Mouse (Mus musculus): ENCODE results near the gene Nfatc3. TPM values are rescaled to one million over a fixed set of nuclear protein-coding genes. Genes with fewer than 3 reads are reported as not detected.

The Nfatc3 gene
- polyA plus RNA-seq, 1 experiment from 2014 or later, result 5.3 TPM

DNA sequence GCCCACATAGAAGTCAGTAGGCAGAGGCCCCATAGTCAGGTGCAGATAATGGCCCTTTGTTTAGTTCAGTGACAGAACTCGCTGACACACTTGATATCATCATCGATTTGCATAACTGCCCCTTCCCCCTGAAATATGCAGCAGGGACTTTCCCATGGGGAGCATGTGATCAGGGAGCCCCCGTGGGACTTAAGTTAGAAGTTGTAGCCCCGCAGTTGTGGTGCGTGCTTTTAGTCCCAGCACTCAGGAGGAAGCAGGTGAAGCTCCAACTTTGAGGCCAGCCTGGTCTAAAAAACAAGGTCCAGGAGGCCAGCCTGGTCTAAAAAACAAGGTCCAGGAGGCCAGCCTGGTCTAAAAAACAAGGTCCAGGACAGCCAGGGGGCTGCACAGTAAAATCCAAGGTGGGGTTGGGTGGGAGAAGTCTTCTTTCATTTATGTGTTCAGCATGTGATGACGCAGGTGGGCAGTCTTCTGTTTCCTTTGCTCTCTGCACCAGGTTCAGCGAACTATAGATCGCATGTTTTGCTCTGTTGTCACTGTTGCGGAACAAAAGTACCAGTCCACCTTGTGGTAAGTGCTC is 6.0 kb upstream of the Nfatc3 start:
- no peak overlapping the region for H3K4me2 ChIP-seq (ENCODE audit: low read depth, low read length)
- H3K4me3 ChIP-seq (replicated peaks; ENCODE audit: low read length), result no peak overlapping the region
- no peak overlapping the region for H3K9ac ChIP-seq (ENCODE audit: low read length)
- 79% methylated on average over 9 of the region's 9 CpGs for WGBS
- H3K36me3 ChIP-seq (ENCODE audit: control insufficient read depth, insufficient read depth, low read length), result peaks cover 11% of the 10 kb centered on the region; the same call in 1 of the 2 replicates
- no peak for ATAC-seq (ENCODE audit: insufficient read depth, low FRiP score)
- no peaks in the 10 kb centered on the region for H3K9me3 ChIP-seq (replicated peaks; ENCODE audit: control insufficient read depth, low read length)
- peaks cover 7% of the 10 kb centered on the region; the same call in 1 of the 2 replicates for H3K4me1 ChIP-seq (ENCODE audit: control insufficient read depth, insufficient read depth, low read length)
- peak overlapping the region; percentile 14; the same call in 1 of the 2 replicates for H3K27ac ChIP-seq (ENCODE audit: low read length)
- no peaks in the 10 kb centered on the region for H3K27me3 ChIP-seq (ENCODE audit: control insufficient read depth, insufficient read depth, low read length)

DNA sequence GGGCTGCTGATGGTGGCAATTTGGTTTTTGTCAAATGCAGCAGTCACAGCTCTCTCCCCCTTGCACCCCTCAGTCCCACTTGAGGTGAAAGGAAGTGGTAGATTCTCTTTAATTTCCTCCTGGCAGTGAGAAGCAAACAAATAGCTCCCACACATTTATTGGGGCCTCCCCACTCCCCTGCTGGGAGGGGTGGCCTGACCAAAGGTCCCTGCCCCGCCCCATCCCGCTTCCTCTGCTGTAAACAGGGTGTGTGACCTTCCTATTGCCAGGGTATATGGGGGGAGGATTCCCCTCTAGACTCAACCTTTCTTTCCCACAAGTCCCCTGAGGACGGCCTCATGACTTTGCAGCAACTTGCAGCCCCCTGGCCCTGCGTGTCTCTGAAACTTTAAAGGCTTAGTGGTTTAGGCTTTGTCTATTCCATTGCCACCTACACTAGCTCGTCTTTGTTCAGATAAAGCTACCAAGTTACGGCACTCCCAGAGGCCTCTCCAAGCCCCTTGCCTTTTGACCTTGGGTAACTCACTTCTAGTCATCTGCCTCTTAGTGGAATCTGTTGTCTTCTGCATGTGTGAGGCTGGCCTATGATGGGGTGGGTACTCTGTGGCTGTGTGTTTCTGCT is 4.3 kb upstream of the Nfatc3 start:
- H3K27me3 ChIP-seq (ENCODE audit: control insufficient read depth, insufficient read depth, low read length), result no peaks in the 10 kb centered on the region
- H3K36me3 ChIP-seq (ENCODE audit: control insufficient read depth, insufficient read depth, low read length), result peaks cover 11% of the 10 kb centered on the region; the same call in 1 of the 2 replicates
- H3K4me1 ChIP-seq (ENCODE audit: control insufficient read depth, insufficient read depth, low read length), result peaks cover 16% of the 10 kb centered on the region
- WGBS, result 40% methylated on average over 6 of the region's 6 CpGs
- no peak overlapping the region for H3K9ac ChIP-seq (ENCODE audit: low read length)
- ATAC-seq (ENCODE audit: insufficient read depth, low FRiP score), result 0 out of 2 replicates have a peak, but pooled peaks have one; percentile 11
- peak overlapping the region; percentile 66 for H3K27ac ChIP-seq (ENCODE audit: low read length)
- H3K4me2 ChIP-seq (ENCODE audit: low read depth, low read length), result no peak overlapping the region
- no peak overlapping the region for H3K4me3 ChIP-seq (replicated peaks; ENCODE audit: low read length)
- H3K9me3 ChIP-seq (replicated peaks; ENCODE audit: control insufficient read depth, low read length), result no peaks in the 10 kb centered on the region

DNA sequence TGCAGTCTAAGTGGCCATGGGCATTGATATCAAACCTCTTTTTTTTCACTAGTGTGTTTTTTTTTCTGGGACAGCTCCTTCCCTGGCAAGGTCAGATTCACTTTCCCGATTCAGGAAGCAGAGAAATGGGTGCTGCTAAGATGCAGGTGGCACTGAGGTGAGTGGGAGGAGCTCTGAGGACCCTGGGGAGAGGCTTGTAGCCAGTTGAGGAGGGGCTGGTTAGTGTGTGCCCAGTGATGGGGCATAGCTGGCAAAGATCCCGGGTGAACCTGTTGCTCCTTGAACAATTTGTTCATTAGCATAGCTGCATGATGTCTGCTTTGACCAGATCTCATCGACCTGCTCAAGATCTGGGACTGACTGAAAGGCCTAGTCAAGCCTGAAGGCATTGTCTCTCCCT is 3.6 kb upstream of the Nfatc3 start:
- Histone ChIP-seq H3K4me2 (ENCODE audit: low read depth, low read length) (no peak overlapping the region), H3K9me3 (replicated peaks; ENCODE audit: control insufficient read depth, low read length) (no peaks in the 10 kb centered on the region), H3K9ac (ENCODE audit: low read length) (no peak overlapping the region), H3K4me1 (ENCODE audit: control insufficient read depth, insufficient read depth, low read length) (peaks cover 16% of the 10 kb centered on the region), H3K36me3 (ENCODE audit: control insufficient read depth, insufficient read depth, low read length) (peaks cover 10% of the 10 kb centered on the region; the same call in 1 of the 2 replicates), H3K27me3 (ENCODE audit: control insufficient read depth, insufficient read depth, low read length) (no peaks in the 10 kb centered on the region), H3K4me3 (replicated peaks; ENCODE audit: low read length) (no peak overlapping the region), H3K27ac (ENCODE audit: low read length) (peak overlapping the region; percentile 66)
- 68% methylated on average over 3 of the region's 3 CpGs for WGBS
- ATAC-seq (ENCODE audit: insufficient read depth, low FRiP score), result no peak

DNA sequence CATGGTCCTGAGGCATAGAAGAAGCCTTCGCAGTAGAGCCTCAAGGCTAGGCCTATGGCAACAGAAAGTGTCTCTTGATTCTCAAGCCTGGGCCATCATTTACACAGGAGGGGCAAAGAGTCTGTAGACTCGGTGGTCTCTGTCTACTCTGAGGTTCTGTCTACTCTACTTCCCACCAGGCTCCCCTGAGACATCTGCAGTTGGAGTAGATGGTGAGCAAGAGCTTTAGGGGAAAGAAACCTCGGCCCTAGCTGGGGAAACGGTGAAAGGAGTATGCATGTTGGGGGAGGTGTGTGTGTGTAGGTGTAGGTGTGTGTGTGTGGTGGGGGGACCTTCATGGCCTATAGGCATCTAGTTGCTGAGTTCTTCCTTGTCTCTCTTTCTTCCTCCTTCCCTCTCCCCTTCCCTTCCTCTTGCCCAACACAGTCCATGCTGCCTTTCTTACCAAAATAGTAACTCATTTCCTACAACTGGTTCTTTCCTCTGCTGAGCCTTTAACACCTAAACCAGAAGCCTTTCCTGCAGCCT is 2.1 kb upstream of the Nfatc3 start:
- Histone ChIP-seq H3K4me3 (replicated peaks; ENCODE audit: low read length) (no peak overlapping the region), H3K4me2 (ENCODE audit: low read depth, low read length) (no peak overlapping the region), H3K36me3 (ENCODE audit: control insufficient read depth, insufficient read depth, low read length) (peaks cover 8% of the 10 kb centered on the region; the same call in 1 of the 2 replicates), H3K9me3 (replicated peaks; ENCODE audit: control insufficient read depth, low read length) (no peaks in the 10 kb centered on the region), H3K4me1 (ENCODE audit: control insufficient read depth, insufficient read depth, low read length) (peaks cover 21% of the 10 kb centered on the region), H3K27me3 (ENCODE audit: control insufficient read depth, insufficient read depth, low read length) (no peaks in the 10 kb centered on the region), H3K27ac (ENCODE audit: low read length) (no peak overlapping the region), H3K9ac (ENCODE audit: low read length) (no peak overlapping the region)
- no peak for ATAC-seq (ENCODE audit: insufficient read depth, low FRiP score)
- 87% methylated on average over 4 of the region's 4 CpGs for WGBS

DNA sequence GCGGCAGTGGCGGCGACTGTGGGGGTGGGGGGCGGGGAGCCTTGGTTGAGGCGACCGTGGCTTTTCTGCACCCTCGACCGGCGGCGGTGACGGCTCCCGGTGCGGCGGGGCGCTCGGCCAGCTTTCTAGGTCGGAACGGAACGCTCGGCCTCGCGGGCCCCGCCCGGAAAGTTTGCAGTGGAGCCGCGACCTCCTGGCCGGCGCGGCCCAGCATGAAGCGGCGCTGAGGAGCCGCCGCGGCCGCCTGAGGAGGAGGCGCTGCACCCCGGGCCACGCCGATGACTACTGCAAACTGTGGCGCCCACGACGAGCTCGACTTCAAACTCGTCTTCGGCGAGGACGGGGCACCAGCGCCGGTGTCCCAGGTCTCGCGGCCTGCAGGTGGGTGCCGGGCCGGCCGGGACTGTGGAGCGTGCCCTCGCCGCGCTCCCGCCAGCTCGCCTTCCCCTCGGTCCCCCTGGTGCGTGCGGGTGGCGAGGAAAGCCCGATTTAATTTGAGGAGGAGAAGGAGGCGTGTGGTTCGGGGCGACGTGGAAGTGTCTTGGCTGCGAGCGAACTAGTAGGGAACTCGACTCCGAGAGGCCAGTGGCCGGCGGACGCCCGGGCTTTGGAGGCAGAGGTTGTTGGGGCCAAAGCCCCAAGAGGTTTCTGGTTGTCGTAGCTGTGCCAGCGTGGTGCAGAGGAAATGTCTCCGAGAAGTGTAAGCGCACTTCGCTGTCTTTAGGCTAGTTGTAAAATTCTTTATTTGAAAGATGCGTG is 1.2 kb downstream of the Nfatc3 start:
- Histone ChIP-seq H3K4me3 (replicated peaks; ENCODE audit: low read length) (peak overlapping the region; percentile 89), H3K9me3 (replicated peaks; ENCODE audit: control insufficient read depth, low read length) (no peaks in the 10 kb centered on the region), H3K36me3 (ENCODE audit: control insufficient read depth, insufficient read depth, low read length) (no peaks in the 10 kb centered on the region), H3K27me3 (ENCODE audit: control insufficient read depth, insufficient read depth, low read length) (no peaks in the 10 kb centered on the region), H3K27ac (ENCODE audit: low read length) (peak overlapping the region; percentile 95), H3K9ac (ENCODE audit: low read length) (peak overlapping the region; percentile 98), H3K4me1 (ENCODE audit: control insufficient read depth, insufficient read depth, low read length) (peaks cover 24% of the 10 kb centered on the region), H3K4me2 (ENCODE audit: low read depth, low read length) (peak overlapping the region; percentile 63)
- ATAC-seq (ENCODE audit: insufficient read depth, low FRiP score), result peak; percentile 77
- WGBS, result under 1% methylated on average over 77 of the region's 83 CpGs

DNA sequence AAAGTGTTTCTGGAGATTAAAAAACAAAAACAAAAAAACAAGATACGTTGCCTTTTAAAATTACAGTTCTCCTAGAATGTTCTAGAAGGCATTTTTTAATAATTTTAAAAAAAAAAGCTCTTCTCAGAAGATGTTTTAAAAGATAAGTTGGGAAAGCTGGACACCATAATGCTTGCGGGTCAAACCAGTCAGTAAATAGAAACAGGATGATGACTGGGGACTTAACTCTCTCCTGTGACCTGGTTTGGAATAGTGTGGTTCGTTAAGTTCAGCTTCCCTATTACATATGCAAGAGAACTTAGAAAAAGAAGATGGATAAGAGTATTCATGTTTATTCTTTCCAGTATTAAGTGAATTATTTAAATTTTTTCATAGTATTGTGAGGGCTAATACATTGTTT is 1.9 kb downstream of the Nfatc3 start:
- ATAC-seq (ENCODE audit: insufficient read depth, low FRiP score), result no peak
- no peak overlapping the region; the same call in 1 of the 2 replicates for H3K9ac ChIP-seq (ENCODE audit: low read length)
- WGBS, result 5% methylated on average over 3 of the region's 3 CpGs

DNA sequence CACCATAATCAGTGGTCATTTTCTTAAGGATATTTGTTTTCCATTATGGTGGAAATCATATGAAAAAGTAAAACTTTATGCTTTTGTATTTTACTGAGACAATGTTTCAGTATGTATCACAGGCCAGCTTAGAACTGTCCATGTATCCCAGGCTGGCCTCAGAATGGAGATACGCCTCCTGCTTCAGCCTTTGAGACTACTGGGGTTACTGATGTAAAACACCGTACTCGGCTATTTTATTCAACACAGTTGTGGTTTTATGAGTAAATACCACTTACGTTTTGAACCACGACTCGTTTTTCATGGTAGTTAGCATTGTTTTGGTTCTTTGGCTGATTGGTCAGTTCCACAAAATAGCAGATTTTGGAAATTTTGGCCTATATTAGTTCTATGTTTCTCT is 3.0 kb downstream of the Nfatc3 start:
- H3K4me1 ChIP-seq (ENCODE audit: control insufficient read depth, insufficient read depth, low read length), result peaks cover 24% of the 10 kb centered on the region
- no peak overlapping the region for H3K9ac ChIP-seq (ENCODE audit: low read length)
- H3K4me2 ChIP-seq (ENCODE audit: low read depth, low read length), result peak overlapping the region; percentile 63; the same call in 1 of the 2 replicates
- 81% methylated on average over 6 of the region's 6 CpGs for WGBS
- H3K27me3 ChIP-seq (ENCODE audit: control insufficient read depth, insufficient read depth, low read length), result no peaks in the 10 kb centered on the region
- no peaks in the 10 kb centered on the region for H3K36me3 ChIP-seq (ENCODE audit: control insufficient read depth, insufficient read depth, low read length)
- ATAC-seq (ENCODE audit: insufficient read depth, low FRiP score), result no peak
- no peak overlapping the region for H3K27ac ChIP-seq (ENCODE audit: low read length)
- no peaks in the 10 kb centered on the region for H3K9me3 ChIP-seq (replicated peaks; ENCODE audit: control insufficient read depth, low read length)
- H3K4me3 ChIP-seq (replicated peaks; ENCODE audit: low read length), result no peak overlapping the region

More for the DNA sequence above, 1.9 kb downstream of the Nfatc3 start:
- Histone ChIP-seq H3K9me3 (replicated peaks; ENCODE audit: control insufficient read depth, low read length) (no peaks in the 10 kb centered on the region), H3K27me3 (ENCODE audit: control insufficient read depth, insufficient read depth, low read length) (no peaks in the 10 kb centered on the region), H3K36me3 (ENCODE audit: control insufficient read depth, insufficient read depth, low read length) (no peaks in the 10 kb centered on the region), H3K4me3 (replicated peaks; ENCODE audit: low read length) (peak overlapping the region; percentile 89), H3K4me2 (ENCODE audit: low read depth, low read length) (peak overlapping the region; percentile 63), H3K4me1 (ENCODE audit: control insufficient read depth, insufficient read depth, low read length) (peaks cover 24% of the 10 kb centered on the region), H3K27ac (ENCODE audit: low read length) (no peak overlapping the region)

DNA sequence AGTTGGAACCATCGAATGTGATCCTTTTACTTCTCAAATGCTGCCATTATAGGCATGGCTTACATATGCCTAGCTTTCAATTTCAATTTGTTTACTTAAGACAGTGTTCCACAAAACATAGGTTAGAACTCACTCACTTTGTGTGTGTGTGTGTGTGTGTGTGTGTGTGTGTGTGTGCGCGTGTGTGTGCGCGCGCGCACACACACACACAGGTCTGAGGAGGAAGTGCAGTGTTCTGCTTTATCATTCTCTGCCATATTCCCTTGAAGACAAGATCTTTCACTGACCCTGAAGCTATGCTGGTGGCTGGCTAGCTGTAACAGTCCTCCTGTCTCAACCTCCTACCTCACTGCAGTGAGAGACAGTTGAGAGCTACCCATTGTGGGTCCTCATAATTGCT is 4.4 kb downstream of the Nfatc3 start:
- no peak overlapping the region for H3K4me3 ChIP-seq (replicated peaks; ENCODE audit: low read length)
- H3K36me3 ChIP-seq (ENCODE audit: control insufficient read depth, insufficient read depth, low read length), result no peaks in the 10 kb centered on the region
- H3K4me1 ChIP-seq (ENCODE audit: control insufficient read depth, insufficient read depth, low read length), result peaks cover 23% of the 10 kb centered on the region
- no peak overlapping the region for H3K9ac ChIP-seq (ENCODE audit: low read length)
- whole genome bisulfite sequencing, result 83% methylated on average over 7 of the region's 7 CpGs
- no peaks in the 10 kb centered on the region for H3K9me3 ChIP-seq (replicated peaks; ENCODE audit: control insufficient read depth, low read length)
- H3K27me3 ChIP-seq (ENCODE audit: control insufficient read depth, insufficient read depth, low read length), result no peaks in the 10 kb centered on the region
- H3K27ac ChIP-seq (ENCODE audit: low read length), result no peak overlapping the region
- ATAC-seq (ENCODE audit: insufficient read depth, low FRiP score), result no peak
- no peak overlapping the region for H3K4me2 ChIP-seq (ENCODE audit: low read depth, low read length)

DNA sequence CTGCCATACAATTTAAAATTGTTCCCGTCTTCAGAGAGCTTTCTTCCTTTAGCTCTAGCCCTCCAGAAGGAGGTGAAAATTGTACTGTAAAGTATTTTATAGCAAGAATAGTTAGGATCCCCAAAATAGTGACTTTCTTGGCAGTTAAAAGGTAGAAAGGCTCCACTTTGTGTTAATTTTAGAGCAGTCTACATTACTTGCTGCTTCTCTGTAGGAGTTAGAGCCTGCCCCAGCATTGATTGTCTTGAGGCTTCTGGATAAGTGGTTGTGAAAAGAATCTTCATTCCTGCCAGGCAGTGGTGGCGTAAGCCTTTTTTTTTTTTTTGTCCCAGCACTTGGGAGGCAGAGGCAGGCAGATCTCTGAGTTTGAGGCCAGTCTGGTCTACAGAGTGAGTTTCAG is 8.1 kb downstream of the Nfatc3 start:
- ATAC-seq (ENCODE audit: insufficient read depth, low FRiP score), result no peak
- H3K4me2 ChIP-seq (ENCODE audit: low read depth, low read length), result no peak overlapping the region
- no peaks in the 10 kb centered on the region for H3K36me3 ChIP-seq (ENCODE audit: control insufficient read depth, insufficient read depth, low read length)
- no peak overlapping the region for H3K9ac ChIP-seq (ENCODE audit: low read length)
- no peaks in the 10 kb centered on the region for H3K27me3 ChIP-seq (ENCODE audit: control insufficient read depth, insufficient read depth, low read length)
- peaks cover 10% of the 10 kb centered on the region; the same call in 1 of the 2 replicates for H3K4me1 ChIP-seq (ENCODE audit: control insufficient read depth, insufficient read depth, low read length)
- no peak overlapping the region for H3K4me3 ChIP-seq (replicated peaks; ENCODE audit: low read length)
- H3K27ac ChIP-seq (ENCODE audit: low read length), result no peak overlapping the region
- no peaks in the 10 kb centered on the region for H3K9me3 ChIP-seq (replicated peaks; ENCODE audit: control insufficient read depth, low read length)
- 97% methylated on average over 2 of the region's 2 CpGs for WGBS

Measured in stomach, embryonic 16.5 days (tissue).